Mouse (Mus musculus) cerebellum, adult 2 months (tissue): Measurements from ENCODE around the gene Slc38a10. TPM values are rescaled to one million over a fixed set of nuclear protein-coding genes. Genes with fewer than 3 reads are reported as not detected.
A peak's percentile ranks its signal among the peaks of the same experiment; 100 is the strongest.

Source experiments
- DNase-seq, 2 experiments: peaks; one replicate each; pipeline ENCODE4 v3.0.0; 2021
- H3K27ac ChIP-seq: fragments of 200-500 bp; 2 replicates; pipeline ENCODE4 v1.5.1; 2012; ENCODE audit warnings: low read length, control low read depth, inconsistent platforms; ENCODE audit not compliant: insufficient read depth
- H3K27me3 ChIP-seq: fragments of 200-500 bp; 2 replicates; pipeline ENCODE4 v1.6.1; 2012; ENCODE audit warnings: inconsistent platforms, mild to moderate bottlenecking, low read length, moderate library complexity; ENCODE audit not compliant: control insufficient read depth, insufficient read depth
- H3K4me1 ChIP-seq: fragments of 200-500 bp; 2 replicates; pipeline ENCODE4 v1.6.1; 2011; ENCODE audit warnings: low read length; ENCODE audit not compliant: control insufficient read depth, insufficient read depth
- H3K4me3 ChIP-seq: fragments of 200-500 bp; replicated peaks from 2 replicates; pipeline ENCODE3; 2011; ENCODE audit warnings: mild to moderate bottlenecking, low read depth, low read length, control low read depth; ENCODE audit not compliant: insufficient read depth
- CTCF ChIP-seq: fragments of 200-500 bp; IDR thresholded peaks from 2 replicates; pipeline ENCODE4 v1.5.1; 2011; ENCODE audit warnings: low read depth, mild to moderate bottlenecking, control low read depth, low read length, moderate library complexity, borderline replicate concordance; ENCODE audit not compliant: insufficient read depth
- POLR2A ChIP-seq: fragments of 200-500 bp; IDR thresholded peaks from 2 replicates; pipeline ENCODE4 v1.6.1; 2011; ENCODE audit warnings: low read length, control low read depth, borderline replicate concordance; ENCODE audit not compliant: insufficient read depth
- whole genome bisulfite sequencing: fragments of 180-500 bp; shearing (Covaris S2); methylation state at CpG from one replicate; pipeline ENCODE4 v1.1.7; 2018; 5-methylcytosine and 5-hydroxymethylcytosine counted together
- polyA plus RNA-seq: library from polyadenylated mRNA; depleted of rRNA; stranded (reverse); fragments of >200 nt; gene quantifications from 2 replicates; pipeline ENCODE4 v1.2.3, GENCODE M21; 2012

Gene Slc38a10
- polyA plus RNA-seq, 1 experiment: 73.2 TPM

DNA sequence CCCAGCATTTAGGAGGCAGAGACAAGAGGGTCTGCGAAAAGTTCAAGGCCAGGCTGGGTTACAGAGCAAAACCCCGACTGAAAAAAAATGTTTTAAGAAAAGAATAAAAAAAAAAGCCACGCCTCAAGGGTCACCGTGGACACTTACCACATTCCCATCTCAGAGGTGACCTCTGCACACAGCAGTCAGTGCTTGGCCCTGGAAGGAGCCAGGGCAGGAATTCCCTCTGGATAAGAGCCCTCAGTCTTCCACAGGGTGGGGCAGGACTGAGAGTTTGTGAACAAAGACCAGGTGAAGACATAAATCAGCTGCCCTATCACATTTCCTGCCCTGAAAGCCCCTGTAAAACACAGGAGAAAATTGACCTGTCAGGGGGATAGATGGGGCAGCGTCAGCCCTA lies 12.9 kb upstream of the Slc38a10 start:
- Histone ChIP-seq H3K27me3 (no peaks in the 10 kb centered on the region), H3K4me3 (no peak overlapping the region), H3K27ac (no peak overlapping the region), H3K4me1 (no peaks in the 10 kb centered on the region)
- TF ChIP-seq CTCF (no peak), POLR2A (no peak)
- no peak for DNase-seq
- WGBS: 84% methylated on average over 5 of the region's 5 CpGs

DNA sequence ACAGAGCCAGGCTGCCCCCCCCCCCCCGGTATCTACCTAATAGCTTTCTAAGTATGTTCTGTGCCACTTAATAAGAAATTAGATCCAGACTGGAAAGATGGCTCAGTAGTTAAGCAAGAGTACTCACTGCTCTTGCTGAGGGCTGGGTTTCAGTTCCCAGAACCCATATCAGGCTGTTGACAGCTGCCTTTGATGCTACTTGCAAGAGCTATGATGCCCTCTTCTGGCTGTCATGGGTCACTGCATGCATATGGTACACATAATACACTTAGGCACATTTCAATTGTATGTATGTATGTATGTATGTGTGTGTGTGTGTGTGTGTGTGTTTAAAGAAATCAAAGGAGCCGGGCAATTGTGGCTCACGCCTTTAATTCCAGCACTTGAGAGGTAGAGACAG lies 12.1 kb upstream of the Slc38a10 start:
- no peaks in the 10 kb centered on the region for H3K4me1 ChIP-seq
- no peak for DNase-seq
- no peak for TF ChIP-seq CTCF
- TF ChIP-seq POLR2A: no peak
- H3K27me3 ChIP-seq: no peaks in the 10 kb centered on the region
- no peak overlapping the region for H3K4me3 ChIP-seq
- no peak overlapping the region for H3K27ac ChIP-seq
- 92% methylated on average over 3 of the region's 3 CpGs for WGBS

DNA sequence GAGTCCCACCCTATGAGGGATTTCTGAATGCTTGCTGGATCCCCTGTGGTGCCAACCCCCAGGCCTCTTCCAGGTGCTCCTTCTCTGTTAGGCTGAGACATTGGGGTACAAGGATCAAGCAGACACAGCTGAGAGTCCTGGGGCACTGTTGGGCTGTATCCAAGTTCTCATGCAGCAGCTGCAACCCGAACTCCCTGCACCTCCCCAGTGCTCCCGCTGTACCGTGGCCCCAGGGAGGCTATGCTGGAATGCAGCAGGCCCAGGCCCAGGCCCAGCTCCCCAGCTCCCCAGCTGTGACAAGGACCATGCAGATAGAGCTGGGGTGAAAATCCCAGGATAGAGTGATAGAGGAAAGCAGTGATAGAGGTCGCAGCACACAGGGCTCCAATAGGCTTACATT lies 10.1 kb upstream of the Slc38a10 start:
- no peak for DNase-seq
- H3K27me3 ChIP-seq: no peaks in the 10 kb centered on the region
- no peak overlapping the region for H3K4me3 ChIP-seq
- WGBS: 64% methylated on average over 4 of the region's 4 CpGs
- H3K4me1 ChIP-seq: no peaks in the 10 kb centered on the region
- no peak overlapping the region for H3K27ac ChIP-seq
- no peak for TF ChIP-seq POLR2A
- TF ChIP-seq CTCF: no peak

DNA sequence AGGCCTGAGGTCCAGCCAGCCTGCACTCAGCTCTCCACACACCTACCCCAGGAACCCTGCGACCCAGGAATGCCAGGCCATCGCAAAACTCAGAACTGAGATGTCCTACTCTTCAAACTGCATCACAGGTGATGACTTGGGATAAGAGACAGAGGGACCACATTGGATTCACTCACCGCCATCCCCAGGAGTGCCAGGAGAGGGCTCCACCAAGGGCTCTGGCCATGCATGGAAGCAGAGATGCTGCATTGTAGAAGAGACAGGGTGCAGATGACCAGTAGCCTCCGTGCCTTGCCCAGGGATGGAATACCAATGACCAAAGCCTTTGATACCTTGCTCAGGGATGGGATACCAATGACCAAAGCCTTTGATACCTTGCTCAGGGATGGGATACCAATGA lies 9.3 kb upstream of the Slc38a10 start:
- H3K27ac ChIP-seq: no peak overlapping the region
- H3K4me3 ChIP-seq: no peak overlapping the region
- WGBS: 72% methylated on average over 4 of the region's 4 CpGs
- DNase-seq: peak in 1 of 2 experiments; percentile 40
- TF ChIP-seq POLR2A (no peak), CTCF (peak; percentile 59; the same call in 1 of the 2 replicates)
- no peaks in the 10 kb centered on the region for H3K27me3 ChIP-seq
- H3K4me1 ChIP-seq: no peaks in the 10 kb centered on the region

DNA sequence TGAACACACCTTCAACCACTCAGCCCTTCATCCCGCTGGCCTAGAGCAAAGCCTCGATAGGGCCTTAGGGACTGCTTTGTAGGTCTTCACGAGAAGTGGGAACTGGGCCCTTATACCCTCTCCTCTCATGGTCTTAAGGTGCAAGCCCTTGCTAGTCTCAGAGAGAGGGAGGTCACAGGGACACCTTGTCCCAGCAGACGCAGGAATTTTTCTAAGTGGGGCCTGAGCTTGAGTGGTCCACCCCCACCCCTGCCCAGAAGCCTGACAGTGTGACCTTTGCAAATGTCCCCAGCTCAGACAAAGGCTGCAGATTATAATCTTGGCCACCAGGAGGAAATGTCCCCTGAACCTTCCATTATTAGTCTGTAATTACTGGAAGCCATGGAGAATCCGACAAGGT lies 8.5 kb upstream of the Slc38a10 start:
- DNase-seq: no peak
- no peak overlapping the region for H3K4me3 ChIP-seq
- H3K27ac ChIP-seq: no peak overlapping the region
- 73% methylated on average over 5 of the region's 5 CpGs for WGBS
- TF ChIP-seq CTCF: no peak
- TF ChIP-seq POLR2A: no peak
- H3K27me3 ChIP-seq: no peaks in the 10 kb centered on the region
- H3K4me1 ChIP-seq: no peaks in the 10 kb centered on the region

DNA sequence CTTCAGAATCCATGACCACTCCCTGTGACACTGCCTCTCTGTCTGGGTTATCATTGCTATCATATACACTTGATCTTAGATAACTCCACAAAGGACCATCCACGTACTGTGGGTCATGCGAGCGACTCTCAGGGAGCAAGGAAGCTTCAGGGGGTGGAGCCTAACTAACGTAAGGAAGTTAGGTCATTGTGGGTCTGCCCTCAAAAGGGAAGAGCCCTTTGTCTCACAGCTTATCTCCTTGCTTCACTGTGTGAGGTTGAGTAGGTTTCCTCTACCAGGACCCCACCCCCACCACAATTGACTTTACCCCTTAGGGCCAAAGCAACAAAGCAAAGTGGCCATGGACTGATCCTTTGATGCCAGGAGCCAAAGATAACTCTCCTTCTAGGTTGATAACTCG lies 7.7 kb upstream of the Slc38a10 start:
- Histone ChIP-seq H3K4me3 (no peak overlapping the region), H3K4me1 (no peaks in the 10 kb centered on the region), H3K27me3 (no peaks in the 10 kb centered on the region), H3K27ac (no peak overlapping the region)
- TF ChIP-seq POLR2A: no peak
- TF ChIP-seq CTCF: no peak
- no peak for DNase-seq
- WGBS: 78% methylated on average over 5 of the region's 5 CpGs

DNA sequence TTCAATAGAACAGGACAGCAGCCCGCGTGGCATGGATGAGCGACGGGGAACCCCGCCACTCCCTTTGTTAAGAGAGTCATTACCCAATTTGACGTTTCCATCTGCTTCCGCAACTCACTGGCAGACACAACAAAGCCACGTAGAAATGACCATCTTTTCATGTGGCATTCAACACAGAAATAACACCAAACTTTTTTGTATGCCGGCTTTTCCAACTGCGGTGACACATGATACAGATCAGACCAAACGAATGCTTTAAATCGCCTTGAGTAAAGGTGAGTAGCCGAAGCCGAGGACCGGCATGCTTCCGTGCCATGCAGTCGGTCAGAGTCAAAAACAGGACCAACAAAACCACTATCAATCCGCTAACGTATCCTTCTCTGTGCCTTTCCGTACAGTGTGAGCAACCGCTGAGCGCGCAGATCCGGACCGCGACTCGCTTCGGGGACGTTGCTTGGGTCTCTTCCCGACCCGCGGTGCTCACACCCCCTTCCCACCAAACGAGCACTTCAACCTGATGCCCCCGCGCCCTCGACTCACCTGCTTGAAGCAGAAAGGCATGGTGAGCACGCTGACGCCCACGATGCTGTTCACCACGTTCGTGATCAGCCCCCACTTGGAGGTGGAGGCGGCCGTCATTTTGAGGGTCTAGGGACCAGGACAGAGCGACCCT lies 570 bp downstream of the Slc38a10 start:
- H3K27me3 ChIP-seq: no peaks in the 10 kb centered on the region
- DNase-seq: no peak
- peak overlapping the region; percentile 28; the same call in 1 of the 2 replicates for H3K27ac ChIP-seq
- H3K4me1 ChIP-seq: 0 out of 2 replicates have a peak, but pooled peaks cover 4% of the 10 kb centered on the region
- peak overlapping the region; percentile 89 for H3K4me3 ChIP-seq
- WGBS: under 1% methylated on average over 44 of the region's 44 CpGs
- TF ChIP-seq CTCF: no peak
- TF ChIP-seq POLR2A: no peak

DNA sequence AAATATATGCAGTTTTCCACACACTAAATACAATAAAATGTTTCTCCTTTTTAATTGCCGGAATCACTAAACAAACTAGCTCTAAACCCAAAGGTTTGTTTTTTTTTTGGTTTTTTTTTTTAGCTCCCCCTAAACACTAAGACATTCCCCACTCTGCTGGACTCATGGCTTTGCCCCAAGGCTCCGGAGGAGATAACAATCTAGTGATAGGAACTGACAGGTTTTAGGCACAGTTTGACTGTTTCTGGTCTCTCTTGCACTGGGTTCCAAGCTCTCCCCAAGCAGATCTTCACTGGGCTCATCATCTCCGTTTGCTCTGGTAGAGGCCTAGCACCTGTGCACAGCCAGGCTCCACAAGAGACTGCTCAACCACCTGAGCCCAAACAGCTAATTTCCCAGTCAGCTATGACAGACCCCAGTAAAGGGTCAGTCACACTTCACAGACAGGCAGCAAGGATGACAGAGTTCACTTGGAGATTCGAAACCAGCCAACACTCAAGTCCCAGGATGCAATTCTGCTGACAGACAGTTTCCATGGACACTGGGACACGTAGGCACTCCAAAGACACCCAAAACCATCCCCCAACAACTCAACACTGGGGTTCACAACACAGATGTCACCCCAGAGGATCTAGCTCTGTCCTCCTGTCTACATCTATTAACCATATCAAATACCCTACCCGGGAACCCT lies 1.5 kb downstream of the Slc38a10 start:
- H3K27ac ChIP-seq: no peak overlapping the region
- no peaks in the 10 kb centered on the region for H3K27me3 ChIP-seq
- no peak for DNase-seq
- TF ChIP-seq POLR2A (no peak), CTCF (no peak)
- H3K4me1 ChIP-seq: 0 out of 2 replicates have a peak, but pooled peaks cover 4% of the 10 kb centered on the region
- peak overlapping the region; percentile 25 for H3K4me3 ChIP-seq
- 29% methylated on average over 6 of the region's 6 CpGs for WGBS
